Mouse (Mus musculus) neural tube, embryonic 15.5 days (tissue): ENCODE measurements around the gene Sema5b. TPM values are rescaled to one million over a fixed set of nuclear protein-coding genes. Genes with fewer than 3 reads are reported as not detected.

Source experiments
- ATAC-seq: fragments of 200-750 bp; cut with Nextera tagmentation; 2 replicates; pipeline ENCODE4 v1.8.0; 2017; ENCODE audit warnings: mild to moderate bottlenecking, moderate TSS enrichment, moderate library complexity; ENCODE audit not compliant: low FRiP score
- H3K27ac ChIP-seq: fragments of 300-500 bp; sonication (generic); replicated peaks from 2 replicates; pipeline ENCODE4 v1.5.1; 2015; ENCODE audit warnings: mild to moderate bottlenecking, inconsistent platforms
- H3K27me3 ChIP-seq: fragments of 300-500 bp; sonication (generic); replicated peaks from 2 replicates; pipeline ENCODE4 v1.6.1; 2015; ENCODE audit warnings: inconsistent platforms
- H3K36me3 ChIP-seq: fragments of 300-500 bp; sonication (generic); 2 replicates; pipeline ENCODE4 v1.6.1; 2015; ENCODE audit warnings: inconsistent platforms
- H3K4me1 ChIP-seq: fragments of 300-500 bp; sonication (generic); 2 replicates; pipeline ENCODE4 v1.6.1; 2015; ENCODE audit warnings: inconsistent platforms
- H3K4me2 ChIP-seq: fragments of 300-500 bp; sonication (generic); 2 replicates; pipeline ENCODE4 v1.6.1; 2015; ENCODE audit warnings: inconsistent platforms, mild to moderate bottlenecking, moderate library complexity
- H3K4me3 ChIP-seq: fragments of 300-500 bp; sonication (generic); replicated peaks from 2 replicates; pipeline ENCODE4 v1.5.1; 2015; ENCODE audit warnings: mild to moderate bottlenecking, inconsistent platforms
- H3K9ac ChIP-seq: fragments of 300-500 bp; sonication (generic); replicated peaks from 2 replicates; pipeline ENCODE4 v1.6.1; 2015; ENCODE audit warnings: mild to moderate bottlenecking, inconsistent platforms
- H3K9me3 ChIP-seq: fragments of 300-500 bp; sonication (generic); replicated peaks from 2 replicates; pipeline ENCODE4 v1.6.1; 2016; ENCODE audit warnings: inconsistent platforms
- WGBS: fragments of 180-500 bp; shearing (Covaris S2); methylation state at CpG from one replicate; pipeline ENCODE4 v1.1.7; 2015; ENCODE audit warnings: mixed read lengths; 5-methylcytosine and 5-hydroxymethylcytosine counted together
- polyA plus RNA-seq: library from polyadenylated mRNA; unstranded; fragments of >200 nt; fragmentation: Nextera tagmentation; extraction: Ambion mirVana; gene quantifications from 2 replicates; pipeline ENCODE4 v1.2.1, GENCODE M21; 2015

The Sema5b gene
- polyA plus RNA-seq: 16.9 and 17.2 TPM in 2 replicates

- Histone ChIP-seq H3K4me3 (peak within 1 kb of the TSS; percentile 71), H3K27ac (peak within 1 kb of the TSS; percentile 64), H3K9ac (peak within 1 kb of the TSS; percentile 65), H3K36me3 (no peaks in the 10 kb centered on the region), H3K9me3 (no peaks in the 10 kb centered on the region), H3K27me3 (peaks cover 13% of the 10 kb centered on the region; the same call in 1 of the 2 replicates), H3K4me1 (peaks cover 33% of the 10 kb centered on the region), H3K4me2 (peak within 1 kb of the TSS; percentile 98)
- WGBS: under 1% methylated on average over 50 of the region's 54 CpGs
- peak; percentile 89 for ATAC-seq
Observed at GRCm38 (mm10) chr16:35541117-35541641, at the start of gene Sema5b. Sema5b (plus strand) TSS chr16:35541145.

- no peak overlapping the region for H3K9ac ChIP-seq
- H3K9me3 ChIP-seq: no peaks in the 10 kb centered on the region
- no peaks in the 10 kb centered on the region for H3K4me1 ChIP-seq
- WGBS: 97% methylated on average over 3 of the region's 3 CpGs
- ATAC-seq: no peak
- no peak overlapping the region for H3K4me3 ChIP-seq
- H3K27me3 ChIP-seq: no peaks in the 10 kb centered on the region
- no peak overlapping the region for H3K4me2 ChIP-seq
- H3K36me3 ChIP-seq: no peaks in the 10 kb centered on the region
- H3K27ac ChIP-seq: no peak overlapping the region
Observed at GRCm38 (mm10) chr16:35500342-35500741, 40.6 kb upstream of the Sema5b start.

- no peaks in the 10 kb centered on the region for H3K36me3 ChIP-seq
- no peak overlapping the region for H3K9ac ChIP-seq
- no peaks in the 10 kb centered on the region for H3K9me3 ChIP-seq
- no peaks in the 10 kb centered on the region for H3K4me1 ChIP-seq
- 44% methylated on average over 4 of the region's 4 CpGs for WGBS
- H3K27me3 ChIP-seq: no peaks in the 10 kb centered on the region
- no peak for ATAC-seq
- no peak overlapping the region for H3K27ac ChIP-seq
- no peak overlapping the region for H3K4me2 ChIP-seq
- no peak overlapping the region for H3K4me3 ChIP-seq
Observed at GRCm38 (mm10) chr16:35501106-35501760, 39.7 kb upstream of the Sema5b start.

- 84% methylated on average over 11 of the region's 11 CpGs for WGBS
Observed at GRCm38 (mm10) chr16:35502456-35502855, 38.5 kb upstream of the Sema5b start.

GRCm38 (mm10) chr16:35504266-35504665, 36.7 kb upstream of the Sema5b start:
- H3K9me3 ChIP-seq: no peaks in the 10 kb centered on the region
- WGBS: 87% methylated on average over 8 of the region's 8 CpGs
- no peak for ATAC-seq

More at GRCm38 (mm10) chr16:35502456-35502855, 38.5 kb upstream of the Sema5b start:
- Histone ChIP-seq H3K27ac (no peak overlapping the region), H3K9me3 (no peaks in the 10 kb centered on the region), H3K27me3 (no peaks in the 10 kb centered on the region), H3K9ac (no peak overlapping the region), H3K4me1 (no peaks in the 10 kb centered on the region), H3K4me3 (no peak overlapping the region), H3K36me3 (no peaks in the 10 kb centered on the region), H3K4me2 (no peak overlapping the region)
- no peak for ATAC-seq

GRCm38 (mm10) chr16:35505786-35506185, 35.2 kb upstream of the Sema5b start:
- H3K4me3 ChIP-seq: no peak overlapping the region
- no peak for ATAC-seq

More at GRCm38 (mm10) chr16:35504266-35504665, 36.7 kb upstream of the Sema5b start:
- Histone ChIP-seq H3K27me3 (no peaks in the 10 kb centered on the region), H3K4me1 (no peaks in the 10 kb centered on the region), H3K4me3 (no peak overlapping the region), H3K36me3 (no peaks in the 10 kb centered on the region), H3K4me2 (no peak overlapping the region), H3K27ac (no peak overlapping the region), H3K9ac (no peak overlapping the region)

GRCm38 (mm10) chr16:35508581-35508980, 32.4 kb upstream of the Sema5b start:
- Histone ChIP-seq H3K9ac (no peak overlapping the region), H3K9me3 (no peaks in the 10 kb centered on the region), H3K4me2 (no peak overlapping the region), H3K27ac (no peak overlapping the region), H3K27me3 (no peaks in the 10 kb centered on the region), H3K4me1 (no peaks in the 10 kb centered on the region), H3K36me3 (no peaks in the 10 kb centered on the region), H3K4me3 (no peak overlapping the region)
- no peak for ATAC-seq
- WGBS: 82% methylated on average over 6 of the region's 6 CpGs

More at GRCm38 (mm10) chr16:35505786-35506185, 35.2 kb upstream of the Sema5b start:
- no peak overlapping the region for H3K9ac ChIP-seq
- no peaks in the 10 kb centered on the region for H3K9me3 ChIP-seq
- H3K36me3 ChIP-seq: no peaks in the 10 kb centered on the region
- WGBS: 90% methylated on average over 4 of the region's 4 CpGs
- H3K4me1 ChIP-seq: no peaks in the 10 kb centered on the region
- H3K27me3 ChIP-seq: no peaks in the 10 kb centered on the region
- no peak overlapping the region for H3K27ac ChIP-seq
- no peak overlapping the region for H3K4me2 ChIP-seq

GRCm38 (mm10) chr16:35509331-35510070, 31.4 kb upstream of the Sema5b start:
- no peak overlapping the region for H3K9ac ChIP-seq
- no peaks in the 10 kb centered on the region for H3K9me3 ChIP-seq
- no peaks in the 10 kb centered on the region for H3K36me3 ChIP-seq
- H3K27me3 ChIP-seq: no peaks in the 10 kb centered on the region
- no peak overlapping the region for H3K27ac ChIP-seq
- H3K4me1 ChIP-seq: no peaks in the 10 kb centered on the region
- WGBS: 49% methylated on average over 11 of the region's 11 CpGs
- no peak overlapping the region for H3K4me3 ChIP-seq
- H3K4me2 ChIP-seq: no peak overlapping the region
- ATAC-seq: no peak

- H3K27me3 ChIP-seq: no peaks in the 10 kb centered on the region
- peak overlapping the region; percentile 25 for H3K4me2 ChIP-seq
- no peaks in the 10 kb centered on the region for H3K36me3 ChIP-seq
- no peak overlapping the region for H3K9ac ChIP-seq
- H3K4me3 ChIP-seq: no peak overlapping the region
- 28% methylated on average over 21 of the region's 21 CpGs for WGBS
- no peaks in the 10 kb centered on the region for H3K9me3 ChIP-seq
- H3K4me1 ChIP-seq: peaks cover 25% of the 10 kb centered on the region
- ATAC-seq: no peak
- H3K27ac ChIP-seq: no peak overlapping the region
Observed at GRCm38 (mm10) chr16:35515977-35516612, 24.9 kb upstream of the Sema5b start.

GRCm38 (mm10) chr16:35517976-35518951, 22.7 kb upstream of the Sema5b start:
- Histone ChIP-seq H3K27me3 (no peaks in the 10 kb centered on the region), H3K9ac (no peak overlapping the region), H3K27ac (no peak overlapping the region), H3K9me3 (no peaks in the 10 kb centered on the region), H3K4me1 (peaks cover 25% of the 10 kb centered on the region), H3K36me3 (no peaks in the 10 kb centered on the region), H3K4me2 (peak overlapping the region; percentile 17; the same call in 1 of the 2 replicates), H3K4me3 (no peak overlapping the region)
- peak; percentile 65; the same call in 1 of the 2 replicates for ATAC-seq
- WGBS: 42% methylated on average over 23 of the region's 23 CpGs

- H3K4me2 ChIP-seq: no peak overlapping the region
- no peak overlapping the region for H3K27ac ChIP-seq
- no peak overlapping the region for H3K4me3 ChIP-seq
- peaks cover 25% of the 10 kb centered on the region for H3K4me1 ChIP-seq
- no peaks in the 10 kb centered on the region for H3K27me3 ChIP-seq
- ATAC-seq: no peak
- no peaks in the 10 kb centered on the region for H3K9me3 ChIP-seq
- no peak overlapping the region for H3K9ac ChIP-seq
- H3K36me3 ChIP-seq: no peaks in the 10 kb centered on the region
- WGBS: 58% methylated on average over 7 of the region's 7 CpGs
Observed at GRCm38 (mm10) chr16:35519245-35519644, 21.7 kb upstream of the Sema5b start.
